Mouse (Mus musculus): ENCODE results near the gene Defb38. TPM values are rescaled to one million over a fixed set of nuclear protein-coding genes. Genes with fewer than 3 reads are reported as not detected.

The Defb38 gene
- not detected in 2 replicates for polyA plus RNA-seq (2014; fragmentation: Nextera tagmentation; extraction: Ambion mirVana)

GRCm38 (mm10) chr8:19026466-19026865 lies at the start of gene Defb38:
Gene Defb38, minus strand, starts transcription at chr8:19026566.
- Histone ChIP-seq H3K4me1 (ENCODE audit: control insufficient read depth, insufficient read depth, low read length) (no peaks in the 10 kb centered on the region), H3K4me3 (ENCODE audit: low read depth, low read length) (no peak within 1 kb of the TSS), H3K27ac (ENCODE audit: low read depth, low read length) (no peak within 1 kb of the TSS), H3K27me3 (ENCODE audit: control insufficient read depth, insufficient read depth, low read length) (no peaks in the 10 kb centered on the region), H3K9me3 (ENCODE audit: control insufficient read depth, low read length) (no peaks in the 10 kb centered on the region), H3K4me2 (ENCODE audit: low read depth, low read length) (no peak within 1 kb of the TSS), H3K9ac (replicated peaks; ENCODE audit: low read depth, low read length) (no peak within 1 kb of the TSS), H3K36me3 (ENCODE audit: control insufficient read depth, insufficient read depth, low read length) (no peaks in the 10 kb centered on the region)
- 83% methylated on average over 1 of the region's 1 CpGs for WGBS
- ATAC-seq (ENCODE audit: low read depth): no peak

- Histone ChIP-seq H3K27ac (ENCODE audit: low read depth, low read length) (no peak overlapping the region), H3K9me3 (ENCODE audit: control insufficient read depth, low read length) (0 out of 2 replicates have a peak, but pooled peaks cover 3% of the 10 kb centered on the region), H3K4me2 (ENCODE audit: low read depth, low read length) (no peak overlapping the region), H3K9ac (replicated peaks; ENCODE audit: low read depth, low read length) (no peak overlapping the region), H3K36me3 (ENCODE audit: control insufficient read depth, insufficient read depth, low read length) (no peaks in the 10 kb centered on the region), H3K4me3 (ENCODE audit: low read depth, low read length) (no peak overlapping the region), H3K4me1 (ENCODE audit: control insufficient read depth, insufficient read depth, low read length) (no peaks in the 10 kb centered on the region), H3K27me3 (ENCODE audit: control insufficient read depth, insufficient read depth, low read length) (no peaks in the 10 kb centered on the region)
- 80% methylated on average over 2 of the region's 2 CpGs for WGBS
- no peak for ATAC-seq (ENCODE audit: low read depth)
These were observed 39.6 kb upstream of the Defb38 start for GRCm38 (mm10) chr8:19066013-19066412.

- ATAC-seq (ENCODE audit: low read depth): no peak
- no peak within 1 kb of the TSS for H3K27ac ChIP-seq (ENCODE audit: low read depth, low read length)
- no peaks in the 10 kb centered on the region for H3K36me3 ChIP-seq (ENCODE audit: control insufficient read depth, insufficient read depth, low read length)
- H3K4me3 ChIP-seq (ENCODE audit: low read depth, low read length): no peak within 1 kb of the TSS
- H3K4me1 ChIP-seq (ENCODE audit: control insufficient read depth, insufficient read depth, low read length): no peaks in the 10 kb centered on the region
- no peaks in the 10 kb centered on the region for H3K27me3 ChIP-seq (ENCODE audit: control insufficient read depth, insufficient read depth, low read length)
- 0 out of 2 replicates have a peak, but pooled peaks cover 3% of the 10 kb centered on the region for H3K9me3 ChIP-seq (ENCODE audit: control insufficient read depth, low read length)
- H3K9ac ChIP-seq (replicated peaks; ENCODE audit: low read depth, low read length): no peak within 1 kb of the TSS
- H3K4me2 ChIP-seq (ENCODE audit: low read depth, low read length): no peak within 1 kb of the TSS
- 78% methylated on average over 1 of the region's 1 CpGs for WGBS
These were observed 38.3 kb upstream of the Defb38 start, which contains the start of gene Defb39 for GRCm38 (mm10) chr8:19064710-19065109. Gene Defb39, minus strand, starts transcription at chr8:19064810.

GRCm38 (mm10) chr8:19062891-19063290 lies 36.5 kb upstream of the Defb38 start:
- no peak overlapping the region for H3K4me3 ChIP-seq (ENCODE audit: low read depth, low read length)
- H3K9ac ChIP-seq (replicated peaks; ENCODE audit: low read depth, low read length): no peak overlapping the region
- no peak for ATAC-seq (ENCODE audit: low read depth)
- H3K4me1 ChIP-seq (ENCODE audit: control insufficient read depth, insufficient read depth, low read length): no peaks in the 10 kb centered on the region
- H3K27me3 ChIP-seq (ENCODE audit: control insufficient read depth, insufficient read depth, low read length): no peaks in the 10 kb centered on the region
- 0 out of 2 replicates have a peak, but pooled peaks cover 3% of the 10 kb centered on the region for H3K9me3 ChIP-seq (ENCODE audit: control insufficient read depth, low read length)
- no peaks in the 10 kb centered on the region for H3K36me3 ChIP-seq (ENCODE audit: control insufficient read depth, insufficient read depth, low read length)
- no peak overlapping the region for H3K27ac ChIP-seq (ENCODE audit: low read depth, low read length)
- no peak overlapping the region for H3K4me2 ChIP-seq (ENCODE audit: low read depth, low read length)

- Histone ChIP-seq H3K9me3 (ENCODE audit: control insufficient read depth, low read length) (0 out of 2 replicates have a peak, but pooled peaks cover 3% of the 10 kb centered on the region), H3K4me3 (ENCODE audit: low read depth, low read length) (no peak overlapping the region), H3K36me3 (ENCODE audit: control insufficient read depth, insufficient read depth, low read length) (no peaks in the 10 kb centered on the region), H3K9ac (replicated peaks; ENCODE audit: low read depth, low read length) (no peak overlapping the region), H3K27ac (ENCODE audit: low read depth, low read length) (no peak overlapping the region), H3K4me1 (ENCODE audit: control insufficient read depth, insufficient read depth, low read length) (no peaks in the 10 kb centered on the region), H3K27me3 (ENCODE audit: control insufficient read depth, insufficient read depth, low read length) (no peaks in the 10 kb centered on the region), H3K4me2 (ENCODE audit: low read depth, low read length) (no peak overlapping the region)
- no peak for ATAC-seq (ENCODE audit: low read depth)
- 94% methylated on average over 14 of the region's 14 CpGs for WGBS
These were observed 18.9 kb upstream of the Defb38 start for GRCm38 (mm10) chr8:19045242-19045641.

Other genes starting within 250 kb of the Defb38 start
- gene Defb40, start 48.3 kb downstream of the Defb38 start, polyA plus RNA-seq (2014; fragmentation: Nextera tagmentation; extraction: Ambion mirVana): not detected in 2 replicates
- not detected in 2 replicates for gene Defb37, start 35.5 kb downstream of the Defb38 start, polyA plus RNA-seq (2014; fragmentation: Nextera tagmentation; extraction: Ambion mirVana)
- gene Defb39, start 38.2 kb upstream of the Defb38 start, polyA plus RNA-seq (2014; fragmentation: Nextera tagmentation; extraction: Ambion mirVana): not detected in 2 replicates
- gene Defb12, start 88.3 kb upstream of the Defb38 start, polyA plus RNA-seq (2014; fragmentation: Nextera tagmentation; extraction: Ambion mirVana): not detected in 2 replicates
- gene Defb34, start 97.2 kb upstream of the Defb38 start, polyA plus RNA-seq (2014; fragmentation: Nextera tagmentation; extraction: Ambion mirVana): not detected in 2 replicates
- gene Gm45826, start 114.2 kb upstream of the Defb38 start, polyA plus RNA-seq (2014; fragmentation: Nextera tagmentation; extraction: Ambion mirVana): not detected in 2 replicates
- gene Defb14, start 167.8 kb upstream of the Defb38 start, polyA plus RNA-seq (2014; fragmentation: Nextera tagmentation; extraction: Ambion mirVana): not detected in 2 replicates
- gene Defb4, start 172.1 kb upstream of the Defb38 start, polyA plus RNA-seq (2014; fragmentation: Nextera tagmentation; extraction: Ambion mirVana): not detected in 2 replicates
- not detected in 2 replicates for gene Defb6, start 198.9 kb upstream of the Defb38 start, polyA plus RNA-seq (2014; fragmentation: Nextera tagmentation; extraction: Ambion mirVana)
- not detected in 2 replicates for gene Defb46, start 213.3 kb upstream of the Defb38 start, polyA plus RNA-seq (2014; fragmentation: Nextera tagmentation; extraction: Ambion mirVana)
- gene Defb5, start 221.0 kb upstream of the Defb38 start, polyA plus RNA-seq (2014; fragmentation: Nextera tagmentation; extraction: Ambion mirVana): not detected in 2 replicates